Mouse (Mus musculus): ENCODE measurements around the gene Arsb.

Gene Arsb

GRCm38 (mm10) chr13:93889991-93890390 lies 118.6 kb downstream of the Arsb start:
- DNase-seq (ENCODE audit: low spot score in 2 of 2) = no peak

- DNase-seq (ENCODE audit: low spot score in 2 of 2) = no peak
These were observed 119.8 kb downstream of the Arsb start for GRCm38 (mm10) chr13:93891276-93891675.

- DNase-seq (ENCODE audit: low spot score in 2 of 2) = no peak
These were observed 120.7 kb downstream of the Arsb start for GRCm38 (mm10) chr13:93892101-93892500.

GRCm38 (mm10) chr13:93894105-93894504 lies 122.7 kb downstream of the Arsb start:
- DNase-seq (ENCODE audit: low spot score in 2 of 2) = no peak

GRCm38 (mm10) chr13:93895430-93895829 lies 124.0 kb downstream of the Arsb start:
- DNase-seq (ENCODE audit: low spot score in 2 of 2) = no peak

GRCm38 (mm10) chr13:93897943-93898826 lies 126.8 kb downstream of the Arsb start:
- DNase-seq (ENCODE audit: low spot score in 2 of 2) = no peak

GRCm38 (mm10) chr13:93899378-93900256 lies 128.2 kb downstream of the Arsb start:
- no peak for DNase-seq (ENCODE audit: low spot score in 2 of 2)

- DNase-seq (ENCODE audit: low spot score in 2 of 2) = no peak
These were observed 129.7 kb downstream of the Arsb start for GRCm38 (mm10) chr13:93900934-93901626.

- no peak for DNase-seq (ENCODE audit: low spot score in 2 of 2)
These were observed 130.7 kb downstream of the Arsb start for GRCm38 (mm10) chr13:93902126-93902525.

GRCm38 (mm10) chr13:93906552-93907245 lies 135.3 kb downstream of the Arsb start:
- no peak for DNase-seq (ENCODE audit: low spot score in 2 of 2)

GRCm38 (mm10) chr13:93907971-93908370 lies 136.5 kb downstream of the Arsb start:
- DNase-seq (ENCODE audit: low spot score in 2 of 2) = no peak

- DNase-seq (ENCODE audit: low spot score in 2 of 2) = no peak
These were observed 138.4 kb downstream of the Arsb start for GRCm38 (mm10) chr13:93909847-93910246.

- DNase-seq (ENCODE audit: low spot score in 2 of 2) = no peak
These were observed 139.6 kb downstream of the Arsb start for GRCm38 (mm10) chr13:93911037-93911436.

- DNase-seq (ENCODE audit: low spot score in 2 of 2) = no peak
These were observed 141.0 kb downstream of the Arsb start for GRCm38 (mm10) chr13:93912326-93912915.

GRCm38 (mm10) chr13:93914206-93914605 lies 142.8 kb downstream of the Arsb start:
- no peak for DNase-seq (ENCODE audit: low spot score in 2 of 2)

GRCm38 (mm10) chr13:93915641-93916570 lies 144.5 kb downstream of the Arsb start:
- DNase-seq (ENCODE audit: low spot score in 2 of 2) = no peak

- no peak for DNase-seq (ENCODE audit: low spot score in 2 of 2)
These were observed 148.1 kb downstream of the Arsb start for GRCm38 (mm10) chr13:93919536-93919935.

- DNase-seq (ENCODE audit: low spot score in 2 of 2) = no peak
These were observed 148.8 kb downstream of the Arsb start for GRCm38 (mm10) chr13:93920080-93920785.

- DNase-seq (ENCODE audit: low spot score in 2 of 2) = no peak
These were observed 149.4 kb downstream of the Arsb start for GRCm38 (mm10) chr13:93920786-93921300.
